Mouse (Mus musculus): ENCODE results near the gene Spry2. TPM values are rescaled to one million over a fixed set of nuclear protein-coding genes. Genes with fewer than 3 reads are reported as not detected.

The Spry2 gene
- 20.8 and 33.9 TPM in 2 replicates for polyA plus RNA-seq (2016; fragmentation: Nextera tagmentation; extraction: Ambion mirVana)

DNA sequence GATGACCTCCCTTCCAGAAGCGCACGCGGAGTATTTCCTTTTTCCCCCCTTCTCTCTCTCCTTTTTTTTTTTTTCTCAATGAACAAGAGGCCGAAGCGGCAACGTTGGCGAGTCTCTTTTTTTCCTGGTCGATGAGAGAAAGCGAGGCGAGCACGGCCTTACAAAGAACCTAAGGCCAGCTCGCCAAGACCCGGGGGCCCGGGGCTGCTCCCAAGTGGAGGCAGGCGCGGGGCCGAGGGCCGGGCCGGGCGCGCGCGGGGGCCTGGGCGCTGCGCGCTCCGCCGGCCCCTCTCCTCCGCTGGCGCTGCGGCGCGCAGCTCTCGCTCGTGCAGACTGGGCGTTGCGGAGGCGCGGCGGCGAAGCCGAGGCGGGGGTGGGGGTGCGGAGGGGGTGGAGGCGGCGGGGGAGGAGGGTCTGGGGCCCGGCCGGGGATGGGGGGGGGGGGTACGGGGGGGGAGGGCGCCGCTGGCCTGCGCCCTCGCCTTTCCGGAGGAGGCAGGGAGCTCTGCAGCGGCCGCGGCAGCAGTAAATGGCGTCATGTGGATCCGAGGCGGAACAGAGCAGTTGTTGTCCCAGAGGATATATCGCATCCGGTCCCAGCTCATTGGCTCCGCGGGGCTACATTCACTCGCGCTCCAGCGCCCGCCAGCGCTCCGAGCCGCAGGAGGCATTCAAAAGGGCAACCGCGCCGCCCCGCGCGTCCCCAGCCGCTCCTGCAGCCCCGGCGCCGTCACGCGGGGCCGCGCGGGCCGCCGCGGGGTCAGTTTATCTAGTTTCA is at the start of gene Spry2:
TSS of gene Spry2 (minus strand) at position 29 of the 778 bp plus-strand sequence.
- under 1% methylated on average over 69 of the region's 89 CpGs for WGBS
- Histone ChIP-seq H3K4me3 (peak within 1 kb of the TSS; percentile 84), H3K4me2 (replicated peaks) (peak within 1 kb of the TSS; percentile 94), H3K9ac (peak within 1 kb of the TSS; percentile 80), H3K4me1 (peaks cover 23% of the 10 kb centered on the region), H3K27me3 (replicated peaks) (no peaks in the 10 kb centered on the region), H3K9me3 (no peaks in the 10 kb centered on the region), H3K36me3 (peaks cover 7% of the 10 kb centered on the region; the same call in 1 of the 2 replicates), H3K27ac (peak within 1 kb of the TSS; percentile 97)
- ATAC-seq (ENCODE audit: low FRiP score, low read depth): peak; percentile 95

DNA sequence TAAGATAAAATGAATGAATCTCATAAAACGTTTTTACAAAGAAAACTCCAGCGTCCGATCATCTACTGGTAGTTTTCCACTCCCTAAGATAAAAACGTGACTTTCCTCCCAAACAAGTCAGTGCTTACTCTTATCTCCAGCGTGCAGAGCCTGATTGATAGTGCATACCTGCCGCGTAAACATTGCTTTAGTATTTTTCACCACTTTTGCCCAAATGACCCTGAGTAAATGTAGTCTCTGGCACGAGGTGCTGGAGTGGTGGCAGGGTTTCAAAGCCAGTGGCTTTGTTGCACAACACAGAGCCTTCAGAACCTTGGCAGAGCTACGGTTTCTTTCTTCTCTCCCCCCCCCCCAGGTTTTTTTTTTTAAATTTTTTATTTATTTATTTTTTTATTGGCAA is 44.7 kb upstream of the Spry2 start:
- WGBS: 87% methylated on average over 9 of the region's 9 CpGs
- Histone ChIP-seq H3K4me2 (replicated peaks) (no peak overlapping the region), H3K4me1 (no peaks in the 10 kb centered on the region), H3K9ac (no peak overlapping the region), H3K9me3 (no peaks in the 10 kb centered on the region), H3K36me3 (no peaks in the 10 kb centered on the region), H3K4me3 (no peak overlapping the region), H3K27ac (no peak overlapping the region), H3K27me3 (replicated peaks) (no peaks in the 10 kb centered on the region)
- no peak for ATAC-seq (ENCODE audit: low FRiP score, low read depth)

DNA sequence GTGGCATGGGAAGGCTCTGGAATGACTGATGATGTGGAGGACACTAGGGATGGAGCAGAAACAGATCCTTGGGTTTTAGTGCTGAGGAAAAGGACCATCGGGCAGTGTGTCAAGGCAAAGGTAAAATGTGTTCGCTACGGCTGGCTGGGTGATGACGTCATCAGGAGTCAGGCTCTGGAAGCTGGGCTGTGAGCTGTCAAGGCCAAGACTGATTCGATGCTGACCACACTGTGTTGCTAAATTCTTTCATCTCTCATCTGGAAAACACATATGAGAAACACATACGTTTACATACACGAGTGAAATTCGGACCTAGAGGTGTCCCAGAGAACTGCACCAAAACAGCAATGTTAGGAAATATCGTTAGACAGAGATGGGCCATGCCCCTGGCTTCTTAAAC is 30.1 kb upstream of the Spry2 start:
- Histone ChIP-seq H3K36me3 (no peaks in the 10 kb centered on the region), H3K4me1 (peaks cover 6% of the 10 kb centered on the region; the same call in 1 of the 2 replicates), H3K9me3 (no peaks in the 10 kb centered on the region), H3K9ac (no peak overlapping the region), H3K4me3 (no peak overlapping the region), H3K27me3 (replicated peaks) (no peaks in the 10 kb centered on the region), H3K4me2 (replicated peaks) (no peak overlapping the region), H3K27ac (no peak overlapping the region)
- ATAC-seq (ENCODE audit: low FRiP score, low read depth): no peak
- WGBS: 85% methylated on average over 9 of the region's 9 CpGs

DNA sequence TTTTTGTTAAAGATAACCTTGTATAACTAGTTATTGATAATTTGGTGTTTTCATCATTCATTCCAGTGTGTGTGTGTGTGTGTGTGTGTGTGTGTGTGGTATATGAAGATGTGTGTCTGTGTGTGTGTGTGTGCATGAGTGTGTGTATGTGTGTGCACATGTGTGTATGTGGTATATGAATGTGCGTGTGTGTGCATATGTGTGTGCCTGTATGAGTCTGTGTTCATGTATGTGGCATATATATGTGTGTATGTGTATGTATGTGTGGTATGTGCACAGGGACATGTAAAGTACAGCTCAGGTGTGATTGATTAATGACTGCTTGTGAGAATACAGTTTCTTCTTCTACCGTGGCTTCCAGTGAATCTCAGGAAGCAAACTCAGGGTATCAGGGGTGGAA is 28.7 kb upstream of the Spry2 start:
- Histone ChIP-seq H3K9me3 (no peaks in the 10 kb centered on the region), H3K27ac (no peak overlapping the region), H3K36me3 (no peaks in the 10 kb centered on the region), H3K4me1 (peaks cover 16% of the 10 kb centered on the region), H3K27me3 (replicated peaks) (no peaks in the 10 kb centered on the region), H3K4me2 (replicated peaks) (no peak overlapping the region), H3K9ac (no peak overlapping the region), H3K4me3 (no peak overlapping the region)
- no peak for ATAC-seq (ENCODE audit: low FRiP score, low read depth)
- WGBS: 85% methylated on average over 2 of the region's 2 CpGs

GRCm38 (mm10) chr14:105924712-105925111 is 28.1 kb upstream of the Spry2 start:
- Histone ChIP-seq H3K4me2 (replicated peaks) (no peak overlapping the region), H3K36me3 (no peaks in the 10 kb centered on the region), H3K4me3 (no peak overlapping the region), H3K4me1 (peaks cover 19% of the 10 kb centered on the region), H3K27me3 (replicated peaks) (no peaks in the 10 kb centered on the region), H3K9ac (no peak overlapping the region), H3K9me3 (no peaks in the 10 kb centered on the region), H3K27ac (no peak overlapping the region)
- WGBS: 43% methylated on average over 1 of the region's 1 CpGs
- ATAC-seq (ENCODE audit: low FRiP score, low read depth): no peak

DNA sequence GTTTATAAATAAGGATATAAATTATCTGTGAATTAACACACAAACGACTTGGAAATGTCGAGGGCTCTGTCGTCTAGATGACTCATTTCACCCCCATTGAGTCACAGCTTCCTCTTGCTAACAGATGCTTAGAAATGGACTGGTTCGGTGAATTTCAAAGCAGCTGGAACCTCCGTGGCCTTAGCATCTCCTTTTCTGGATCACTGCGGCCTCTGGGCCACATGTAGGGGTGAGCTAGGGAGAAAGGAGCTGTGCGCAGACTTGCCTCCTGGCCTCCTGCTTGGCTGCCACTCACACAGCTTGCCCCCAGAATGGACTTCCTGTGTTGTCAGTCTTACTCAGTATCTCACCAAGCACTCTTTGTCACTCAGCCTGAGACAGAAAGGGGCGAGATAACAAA is 26.3 kb upstream of the Spry2 start:
- Histone ChIP-seq H3K27ac (no peak overlapping the region), H3K36me3 (no peaks in the 10 kb centered on the region), H3K9ac (no peak overlapping the region), H3K4me1 (peaks cover 19% of the 10 kb centered on the region), H3K9me3 (no peaks in the 10 kb centered on the region), H3K4me3 (no peak overlapping the region), H3K27me3 (replicated peaks) (no peaks in the 10 kb centered on the region), H3K4me2 (replicated peaks) (no peak overlapping the region)
- 8% methylated on average over 8 of the region's 8 CpGs for whole genome bisulfite sequencing
- ATAC-seq (ENCODE audit: low FRiP score, low read depth): no peak

DNA sequence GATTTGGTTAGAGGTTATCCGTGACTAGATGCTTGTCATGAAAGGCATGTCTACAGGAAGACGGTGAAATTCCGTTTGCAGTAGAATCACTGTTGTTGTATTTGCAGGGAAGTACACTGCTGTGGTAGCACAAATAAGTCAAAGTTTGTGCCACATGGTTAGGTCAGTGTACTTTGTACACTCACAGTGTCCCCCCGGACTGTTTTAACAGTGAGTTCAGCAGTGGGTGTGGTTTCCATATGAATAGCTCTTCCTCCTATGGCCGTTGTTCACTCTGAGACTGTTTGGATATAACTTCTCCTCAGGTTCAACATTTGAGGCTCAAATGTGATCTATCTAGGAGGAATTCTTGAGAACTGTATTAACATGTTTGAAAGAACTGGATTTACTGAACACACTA is 25.8 kb upstream of the Spry2 start:
- Histone ChIP-seq H3K9me3 (no peaks in the 10 kb centered on the region), H3K36me3 (no peaks in the 10 kb centered on the region), H3K27ac (no peak overlapping the region), H3K4me3 (no peak overlapping the region), H3K27me3 (replicated peaks) (no peaks in the 10 kb centered on the region), H3K9ac (no peak overlapping the region), H3K4me2 (replicated peaks) (no peak overlapping the region), H3K4me1 (peaks cover 19% of the 10 kb centered on the region)
- WGBS: 17% methylated on average over 5 of the region's 5 CpGs
- no peak for ATAC-seq (ENCODE audit: low FRiP score, low read depth)

DNA sequence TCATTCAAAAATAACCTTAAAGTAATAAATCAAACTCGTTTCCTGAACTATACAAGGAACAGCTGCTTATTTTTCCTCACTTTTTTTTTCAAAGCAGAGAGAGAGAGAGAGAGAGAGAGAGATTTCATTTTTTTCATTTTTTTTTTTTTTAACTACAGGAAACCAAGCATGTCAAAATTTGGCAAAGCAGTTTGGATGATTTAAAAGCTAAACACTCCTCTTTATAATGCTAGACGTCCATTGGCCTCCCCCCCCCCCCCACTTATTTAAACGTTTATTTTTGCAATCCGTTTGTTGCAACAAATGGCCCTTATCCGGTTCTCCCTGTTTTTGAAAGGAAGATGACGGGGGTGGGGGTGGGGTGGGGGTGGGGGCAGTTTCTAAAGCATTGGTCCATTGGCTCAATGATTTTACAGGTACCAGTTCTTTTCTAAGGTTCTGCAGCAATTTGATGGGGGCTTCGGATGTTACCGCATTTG is 24.6 kb upstream of the Spry2 start:
- no peak overlapping the region for H3K9ac ChIP-seq
- no peaks in the 10 kb centered on the region for H3K9me3 ChIP-seq
- H3K4me3 ChIP-seq: no peak overlapping the region
- H3K36me3 ChIP-seq: no peaks in the 10 kb centered on the region
- H3K27me3 ChIP-seq (replicated peaks): no peaks in the 10 kb centered on the region
- H3K27ac ChIP-seq: no peak overlapping the region
- H3K4me1 ChIP-seq: peaks cover 19% of the 10 kb centered on the region
- H3K4me2 ChIP-seq (replicated peaks): peak overlapping the region; percentile 56
- ATAC-seq (ENCODE audit: low FRiP score, low read depth): no peak
- WGBS: 2% methylated on average over 8 of the region's 8 CpGs

DNA sequence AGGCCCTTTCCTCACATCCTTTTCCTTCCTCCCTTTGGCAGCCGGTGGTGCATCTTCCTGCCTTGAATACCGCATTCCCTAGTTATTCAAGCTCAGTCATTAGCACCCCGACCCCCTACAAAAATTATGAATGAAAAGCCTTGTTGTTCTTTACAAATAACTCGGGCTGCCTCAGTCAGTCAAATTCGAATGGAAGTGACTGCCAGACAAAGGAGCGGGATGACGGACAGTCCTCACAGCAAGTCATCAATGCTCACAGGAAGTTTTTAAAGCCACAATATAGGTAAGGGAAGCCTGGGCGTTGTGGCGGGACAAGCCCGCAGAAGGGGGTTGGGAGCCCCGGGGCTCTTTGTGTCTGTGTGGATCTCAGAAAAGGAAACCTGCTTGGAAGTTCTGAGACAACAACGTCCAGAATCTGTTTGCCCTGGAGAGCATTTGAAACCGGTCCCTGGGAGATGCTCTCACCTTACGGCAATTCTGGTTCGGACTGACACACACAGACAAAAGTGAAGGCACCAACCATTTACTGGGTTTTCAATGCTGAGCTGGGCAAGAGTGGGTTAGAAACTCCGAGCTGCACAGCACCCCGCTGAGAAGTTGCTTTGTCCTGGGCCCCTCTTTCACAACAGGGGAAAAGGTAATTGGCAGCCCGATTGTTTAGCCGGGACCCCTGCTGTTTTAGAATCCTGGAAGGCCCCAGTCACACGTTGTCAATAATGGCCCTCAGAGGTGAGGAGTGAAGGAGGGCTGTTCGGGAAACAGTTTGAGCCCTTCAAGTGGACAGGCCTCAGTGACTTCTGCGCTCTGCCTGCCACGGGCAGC is 24.0 kb upstream of the Spry2 start:
- Histone ChIP-seq H3K9ac (no peak overlapping the region), H3K4me1 (peaks cover 19% of the 10 kb centered on the region), H3K4me3 (peak overlapping the region; percentile 11; the same call in 1 of the 2 replicates), H3K36me3 (no peaks in the 10 kb centered on the region), H3K27me3 (replicated peaks) (no peaks in the 10 kb centered on the region), H3K27ac (no peak overlapping the region), H3K4me2 (replicated peaks) (peak overlapping the region; percentile 56), H3K9me3 (no peaks in the 10 kb centered on the region)
- peak; percentile 70 for ATAC-seq (ENCODE audit: low FRiP score, low read depth)
- under 1% methylated on average over 23 of the region's 23 CpGs for WGBS

DNA sequence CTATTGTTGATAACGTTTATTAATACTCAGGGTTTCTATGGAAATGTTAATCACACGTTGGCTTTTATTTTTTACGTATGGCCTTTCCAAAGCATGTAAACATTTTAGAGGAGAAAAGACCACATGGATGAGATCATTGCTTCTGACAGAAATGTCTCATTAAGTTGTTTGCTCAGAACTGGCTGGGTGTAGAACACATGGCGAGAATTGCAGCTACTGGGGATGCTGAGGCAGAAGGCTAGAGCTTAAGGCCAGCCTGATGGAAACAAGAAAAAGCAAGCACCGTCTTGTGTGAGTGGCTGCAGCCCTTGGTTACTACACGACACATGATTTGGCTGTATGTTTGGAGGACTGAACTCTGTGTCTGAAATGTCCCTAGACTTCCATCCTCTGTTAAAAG is 10.6 kb upstream of the Spry2 start:
- Histone ChIP-seq H3K36me3 (no peaks in the 10 kb centered on the region), H3K9me3 (no peaks in the 10 kb centered on the region), H3K27me3 (replicated peaks) (no peaks in the 10 kb centered on the region), H3K4me2 (replicated peaks) (no peak overlapping the region), H3K4me3 (no peak overlapping the region), H3K9ac (no peak overlapping the region), H3K4me1 (no peaks in the 10 kb centered on the region), H3K27ac (no peak overlapping the region)
- WGBS: 90% methylated on average over 6 of the region's 6 CpGs
- ATAC-seq (ENCODE audit: low FRiP score, low read depth): no peak

DNA sequence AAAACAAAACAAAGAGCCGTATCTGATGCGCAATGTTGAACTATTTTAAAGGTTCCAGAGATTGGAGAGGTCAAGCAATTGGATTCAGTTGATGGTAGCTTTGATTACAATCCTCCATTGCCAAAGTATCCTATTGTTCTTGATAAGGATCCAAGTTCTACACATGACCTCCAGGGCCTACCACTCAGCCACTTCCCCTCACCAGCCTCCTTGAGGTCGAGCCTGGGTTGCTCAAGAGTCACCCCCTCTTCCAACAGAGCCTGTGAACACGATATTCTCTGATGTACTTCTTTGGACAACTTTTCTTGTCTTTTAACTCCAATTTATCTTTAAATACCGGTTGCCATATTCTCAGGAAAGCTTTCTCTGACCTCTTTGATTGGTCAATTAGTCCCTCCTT is 9.3 kb upstream of the Spry2 start:
- WGBS: 91% methylated on average over 5 of the region's 5 CpGs
- no peaks in the 10 kb centered on the region for H3K27me3 ChIP-seq (replicated peaks)
- no peaks in the 10 kb centered on the region for H3K4me1 ChIP-seq
- H3K36me3 ChIP-seq: no peaks in the 10 kb centered on the region
- no peak overlapping the region for H3K9ac ChIP-seq
- H3K27ac ChIP-seq: no peak overlapping the region
- H3K9me3 ChIP-seq: no peaks in the 10 kb centered on the region
- no peak overlapping the region for H3K4me3 ChIP-seq
- no peak overlapping the region for H3K4me2 ChIP-seq (replicated peaks)
- no peak for ATAC-seq (ENCODE audit: low FRiP score, low read depth)

DNA sequence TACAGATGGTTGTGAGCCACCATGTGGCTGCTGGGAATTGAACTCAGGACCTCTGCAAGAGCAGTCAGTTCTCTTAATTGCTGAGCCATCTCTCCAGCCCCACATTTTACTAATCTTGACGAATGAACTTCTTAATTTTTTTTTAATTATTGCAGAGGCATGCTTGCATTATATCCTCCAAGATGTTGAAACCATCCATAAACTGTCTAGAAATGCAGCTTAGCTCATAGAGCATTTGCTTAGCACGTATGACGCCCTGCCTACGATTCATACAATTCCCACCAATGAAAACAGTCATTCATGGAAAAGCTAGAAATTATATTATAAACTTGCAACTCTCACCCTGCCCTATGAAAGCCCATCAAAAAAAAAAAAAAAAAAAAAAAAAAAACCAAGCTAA is 8.9 kb upstream of the Spry2 start:
- Histone ChIP-seq H3K27ac (no peak overlapping the region), H3K4me1 (no peaks in the 10 kb centered on the region), H3K9ac (no peak overlapping the region), H3K36me3 (no peaks in the 10 kb centered on the region), H3K9me3 (no peaks in the 10 kb centered on the region), H3K4me3 (no peak overlapping the region), H3K4me2 (replicated peaks) (no peak overlapping the region), H3K27me3 (replicated peaks) (no peaks in the 10 kb centered on the region)
- 94% methylated on average over 4 of the region's 4 CpGs for WGBS
- no peak for ATAC-seq (ENCODE audit: low FRiP score, low read depth)

All from neural tube, embryonic 12.5 days (tissue).